Mouse (Mus musculus) thymus, postnatal 36 days (tissue): Measurements from ENCODE around the gene Slc7a11.

Source experiments
- DNase-seq, 2 experiments: peaks; one replicate each; pipeline ENCODE4 v3.0.0; 2022; ENCODE audit warnings: mixed read lengths in 2 of 2

Slc7a11 gene

GRCm38 (mm10) chr3:50132204-50132603 is 311.2 kb downstream of the Slc7a11 start:
- no peak for DNase-seq

GRCm38 (mm10) chr3:50130319-50130718 is 313.1 kb downstream of the Slc7a11 start:
- no peak for DNase-seq

- no peak for DNase-seq
Measured at GRCm38 (mm10) chr3:50121001-50121400, 322.4 kb downstream of the Slc7a11 start.

- no peak for DNase-seq
Measured at GRCm38 (mm10) chr3:50116266-50116665, 327.1 kb downstream of the Slc7a11 start.

GRCm38 (mm10) chr3:50105509-50105908 is 337.9 kb downstream of the Slc7a11 start:
- no peak for DNase-seq

- DNase-seq, result no peak
Measured at GRCm38 (mm10) chr3:50094404-50095092, 348.9 kb downstream of the Slc7a11 start.

GRCm38 (mm10) chr3:50076979-50077378 is 366.4 kb downstream of the Slc7a11 start:
- peak; percentile 5 to 8 for DNase-seq

- no peak for DNase-seq
Measured at GRCm38 (mm10) chr3:50063396-50063795, 380.0 kb downstream of the Slc7a11 start.

- DNase-seq, result no peak
Measured at GRCm38 (mm10) chr3:50044666-50045065, 398.7 kb downstream of the Slc7a11 start.

GRCm38 (mm10) chr3:50044160-50044559 is 399.3 kb downstream of the Slc7a11 start:
- no peak for DNase-seq

- no peak for DNase-seq
Measured at GRCm38 (mm10) chr3:50041141-50041540, 402.3 kb downstream of the Slc7a11 start.

GRCm38 (mm10) chr3:50035875-50036528 is 407.4 kb downstream of the Slc7a11 start:
- DNase-seq, result no peak

- no peak for DNase-seq
Measured at GRCm38 (mm10) chr3:50033325-50033724, 410.1 kb downstream of the Slc7a11 start.

- no peak for DNase-seq
Measured at GRCm38 (mm10) chr3:50026039-50026438, 417.4 kb downstream of the Slc7a11 start.

GRCm38 (mm10) chr3:50014396-50014795 is 429.0 kb downstream of the Slc7a11 start:
- no peak for DNase-seq

- DNase-seq, result no peak
Measured at GRCm38 (mm10) chr3:50012012-50012411, 431.4 kb downstream of the Slc7a11 start.

GRCm38 (mm10) chr3:50003970-50004683 is 439.3 kb downstream of the Slc7a11 start:
- DNase-seq, result no peak

GRCm38 (mm10) chr3:50002067-50002466 is 441.3 kb downstream of the Slc7a11 start:
- DNase-seq, result no peak

GRCm38 (mm10) chr3:50001635-50002034 is 441.8 kb downstream of the Slc7a11 start:
- DNase-seq, result no peak

GRCm38 (mm10) chr3:49992891-49993290 is 450.5 kb downstream of the Slc7a11 start:
- no peak for DNase-seq

GRCm38 (mm10) chr3:49987236-49987635 is 456.2 kb downstream of the Slc7a11 start:
- no peak for DNase-seq

GRCm38 (mm10) chr3:49984795-49985194 is 458.6 kb downstream of the Slc7a11 start:
- DNase-seq, result no peak

GRCm38 (mm10) chr3:49983429-49984268 is 459.8 kb downstream of the Slc7a11 start:
- no peak for DNase-seq
